Mouse (Mus musculus): Measurements from ENCODE around the gene Dido1. TPM values are rescaled to one million over a fixed set of nuclear protein-coding genes. Genes with fewer than 3 reads are reported as not detected.

Dido1 gene
- total RNA-seq, 1 experiment = 84.7 TPM

GRCm38 (mm10) chr2:180726658-180727442 lies 17.1 kb upstream of the Dido1 start:
- peak overlapping the region; percentile 90 for H3K27ac ChIP-seq (ENCODE audit: insufficient read depth, low read depth, low read length, poor library complexity, severe bottlenecking)
- H3K4me3 ChIP-seq (ENCODE audit: insufficient read depth in 1 of 2, low read depth in 1 of 2, low read length in 2 of 2, poor library complexity in 1 of 2, severe bottlenecking in 1 of 2) = peak overlapping the region in 1 of 2 experiments; percentile 64; a peak in 2 of 4 replicates
- no peaks in the 10 kb centered on the region; the same call in 1 of the 2 replicates for H3K9me3 ChIP-seq (ENCODE audit: control insufficient read depth, insufficient read depth, low read depth, low read length)
- in situ Hi-C loops (cut with MboI; ENCODE audit: low sequenced_read_pairs in 2 of 2, unreplicated experiment in 2 of 2) = no loop called here
- no peak for TF ChIP-seq MAFK (IDR thresholded peaks at IDR 0.05; ENCODE audit: insufficient read depth, low read depth, low read length)
- no peak for TF ChIP-seq HCFC1 (IDR thresholded peaks at IDR 0.05; ENCODE audit: borderline replicate concordance, insufficient read depth, low read length)
- no peak for TF ChIP-seq ZNF384 (IDR thresholded peaks at IDR 0.05; ENCODE audit: low read depth, low read length)
- TF ChIP-seq ZC3H11A (IDR thresholded peaks at IDR 0.05; ENCODE audit: borderline replicate concordance, low read depth, low read length) = no peak
- TF ChIP-seq CHD2 (IDR thresholded peaks at IDR 0.05; ENCODE audit: low read depth, low read length) = no peak
- H3K9ac ChIP-seq (ENCODE audit: insufficient read depth, low read depth, low read length, poor library complexity, severe bottlenecking) = peak overlapping the region; percentile 21; the same call in 1 of the 2 replicates
- DNase-seq (ENCODE audit: low read depth, low spot score) = no peak
- H3K4me1 ChIP-seq (ENCODE audit: control insufficient read depth in 2 of 2, insufficient read depth in 2 of 2, low read length in 2 of 2, poor library complexity in 1 of 2) = peaks cover 10 to 44% of the 10 kb centered on the region in 2 experiments
- H3K36me3 ChIP-seq (ENCODE audit: control insufficient read depth, insufficient read depth, low read length, poor library complexity, severe bottlenecking) = peaks cover 24% of the 10 kb centered on the region

- H3K27ac ChIP-seq (ENCODE audit: insufficient read depth, low read depth, low read length, poor library complexity, severe bottlenecking) = peak overlapping the region; percentile 90
- H3K4me3 ChIP-seq (ENCODE audit: insufficient read depth in 1 of 2, low read depth in 1 of 2, low read length in 2 of 2, poor library complexity in 1 of 2, severe bottlenecking in 1 of 2) = peak overlapping the region; percentile 64
These were observed 16.2 kb upstream of the Dido1 start for GRCm38 (mm10) chr2:180725856-180726629.

GRCm38 (mm10) chr2:180725414-180725778 lies 15.6 kb upstream of the Dido1 start:
- H3K9me3 ChIP-seq (ENCODE audit: control insufficient read depth, insufficient read depth, low read depth, low read length) = no peaks in the 10 kb centered on the region; the same call in 1 of the 2 replicates
- H3K4me1 ChIP-seq (ENCODE audit: control insufficient read depth in 2 of 2, insufficient read depth in 2 of 2, low read length in 2 of 2, poor library complexity in 1 of 2) = peaks cover 3 to 38% of the 10 kb centered on the region in 2 experiments
- peak overlapping the region; percentile 41 for H3K27ac ChIP-seq (ENCODE audit: insufficient read depth, low read depth, low read length, poor library complexity, severe bottlenecking)
- no peak for TF ChIP-seq ZC3H11A (IDR thresholded peaks at IDR 0.05; ENCODE audit: borderline replicate concordance, low read depth, low read length)
- TF ChIP-seq MAFK (IDR thresholded peaks at IDR 0.05; ENCODE audit: insufficient read depth, low read depth, low read length) = no peak
- TF ChIP-seq HCFC1 (IDR thresholded peaks at IDR 0.05; ENCODE audit: borderline replicate concordance, insufficient read depth, low read length) = no peak
- no peak for TF ChIP-seq CHD2 (IDR thresholded peaks at IDR 0.05; ENCODE audit: low read depth, low read length)
- TF ChIP-seq ZNF384 (IDR thresholded peaks at IDR 0.05; ENCODE audit: low read depth, low read length) = no peak
- no peak for DNase-seq (ENCODE audit: low read depth, low spot score)
- peaks cover 32% of the 10 kb centered on the region for H3K36me3 ChIP-seq (ENCODE audit: control insufficient read depth, insufficient read depth, low read length, poor library complexity, severe bottlenecking)
- peak overlapping the region; percentile 64 for H3K4me3 ChIP-seq (ENCODE audit: insufficient read depth in 1 of 2, low read depth in 1 of 2, low read length in 2 of 2, poor library complexity in 1 of 2, severe bottlenecking in 1 of 2)
- H3K9ac ChIP-seq (ENCODE audit: insufficient read depth, low read depth, low read length, poor library complexity, severe bottlenecking) = peak overlapping the region; percentile 68
- in situ Hi-C loops (cut with MboI; ENCODE audit: low sequenced_read_pairs in 2 of 2, unreplicated experiment in 2 of 2) = no loop called here

More at GRCm38 (mm10) chr2:180725856-180726629, 16.2 kb upstream of the Dido1 start:
- Histone ChIP-seq H3K36me3 (ENCODE audit: control insufficient read depth, insufficient read depth, low read length, poor library complexity, severe bottlenecking) (peaks cover 31% of the 10 kb centered on the region), H3K4me1 (ENCODE audit: control insufficient read depth in 2 of 2, insufficient read depth in 2 of 2, low read length in 2 of 2, poor library complexity in 1 of 2) (peaks cover 5 to 40% of the 10 kb centered on the region in 2 experiments), H3K9ac (ENCODE audit: insufficient read depth, low read depth, low read length, poor library complexity, severe bottlenecking) (peak overlapping the region; percentile 68), H3K9me3 (ENCODE audit: control insufficient read depth, insufficient read depth, low read depth, low read length) (no peaks in the 10 kb centered on the region; the same call in 1 of the 2 replicates)
- in situ Hi-C loops (cut with MboI; ENCODE audit: low sequenced_read_pairs in 2 of 2, unreplicated experiment in 2 of 2) = no loop called here
- no peak for DNase-seq (ENCODE audit: low read depth, low spot score)
- no peak for TF ChIP-seq ZNF384 (IDR thresholded peaks at IDR 0.05; ENCODE audit: low read depth, low read length)
- no peak for TF ChIP-seq HCFC1 (IDR thresholded peaks at IDR 0.05; ENCODE audit: borderline replicate concordance, insufficient read depth, low read length)
- no peak for TF ChIP-seq MAFK (IDR thresholded peaks at IDR 0.05; ENCODE audit: insufficient read depth, low read depth, low read length)
- no peak for TF ChIP-seq ZC3H11A (IDR thresholded peaks at IDR 0.05; ENCODE audit: borderline replicate concordance, low read depth, low read length)
- TF ChIP-seq CHD2 (IDR thresholded peaks at IDR 0.05; ENCODE audit: low read depth, low read length) = no peak

- H3K4me3 ChIP-seq (ENCODE audit: insufficient read depth in 1 of 2, low read depth in 1 of 2, low read length in 2 of 2, poor library complexity in 1 of 2, severe bottlenecking in 1 of 2) = peak within 1 kb of the TSS; percentile 64
- no peak for DNase-seq (ENCODE audit: low read depth, low spot score)
- in situ Hi-C loops (cut with MboI; ENCODE audit: low sequenced_read_pairs in 2 of 2, unreplicated experiment in 2 of 2) = no loop called here
- no peaks in the 10 kb centered on the region; the same call in 1 of the 2 replicates for H3K9me3 ChIP-seq (ENCODE audit: control insufficient read depth, insufficient read depth, low read depth, low read length)
- H3K9ac ChIP-seq (ENCODE audit: insufficient read depth, low read depth, low read length, poor library complexity, severe bottlenecking) = peak within 1 kb of the TSS; percentile 68
- peaks cover 3 to 38% of the 10 kb centered on the region in 2 experiments for H3K4me1 ChIP-seq (ENCODE audit: control insufficient read depth in 2 of 2, insufficient read depth in 2 of 2, low read length in 2 of 2, poor library complexity in 1 of 2)
- peaks cover 34% of the 10 kb centered on the region for H3K36me3 ChIP-seq (ENCODE audit: control insufficient read depth, insufficient read depth, low read length, poor library complexity, severe bottlenecking)
- peak within 1 kb of the TSS; percentile 90 for H3K27ac ChIP-seq (ENCODE audit: insufficient read depth, low read depth, low read length, poor library complexity, severe bottlenecking)
- TF ChIP-seq ZNF384 (IDR thresholded peaks at IDR 0.05; ENCODE audit: low read depth, low read length) (no peak), CHD2 (IDR thresholded peaks at IDR 0.05; ENCODE audit: low read depth, low read length) (no peak), MAFK (IDR thresholded peaks at IDR 0.05; ENCODE audit: insufficient read depth, low read depth, low read length) (no peak), ZC3H11A (IDR thresholded peaks at IDR 0.05; ENCODE audit: borderline replicate concordance, low read depth, low read length) (no peak), HCFC1 (IDR thresholded peaks at IDR 0.05; ENCODE audit: borderline replicate concordance, insufficient read depth, low read length) (no peak)
These were observed 15.0 kb upstream of the Dido1 start, which contains the start of gene Slc17a9 for GRCm38 (mm10) chr2:180724585-180725413. Gene Slc17a9, plus strand, starts transcription at chr2:180725263.

All from ES-E14 (cell line).